Mouse (Mus musculus): Measurements from ENCODE around the gene Slc34a3. TPM values are rescaled to one million over a fixed set of nuclear protein-coding genes. Genes with fewer than 3 reads are reported as not detected.

The Slc34a3 gene
- total RNA-seq, 2 experiments from 2014 or later: not detected

Other genes starting within 250 kb of the Slc34a3 start
- gene Nsmf, start 180.0 kb downstream of the Slc34a3 start, total RNA-seq (2021): 10 to 100 TPM in 1 of 2 experiments, 1 to 10 TPM in 1; 7.9 to 10.7 TPM
- gene Entpd8, start 154.1 kb downstream of the Slc34a3 start, total RNA-seq (2021): under 1 TPM in 1 of 2 experiments, not detected in 1; 0.23 TPM
- not detected for gene Noxa1, start 139.2 kb downstream of the Slc34a3 start, total RNA-seq (2021)
- gene Nrarp, start 53.6 kb downstream of the Slc34a3 start, total RNA-seq (2021): 1 to 10 TPM; 5.9 to 6.7 TPM
- 1 to 10 TPM in 1 of 2 experiments, under 1 TPM in 1; 0.54 to 1.2 TPM for gene Tor4a, start 37.5 kb downstream of the Slc34a3 start, total RNA-seq (2021)
- 10 to 100 TPM; 18.2 to 19.5 TPM for gene Nelfb, start 22.9 kb downstream of the Slc34a3 start, total RNA-seq (2021)
- not detected for gene Stpg3, start 19.7 kb downstream of the Slc34a3 start, total RNA-seq (2021)
- gene Fam166a, start 15.6 kb downstream of the Slc34a3 start, total RNA-seq (2021): not detected
- gene Tubb4b, start 9.7 kb downstream of the Slc34a3 start, total RNA-seq (2021): 100 to 1,000 TPM; 189 to 229 TPM
- gene Rnf224, start 2.4 kb upstream of the Slc34a3 start, total RNA-seq (2021): not detected
- under 1 TPM; 0.84 to 0.91 TPM for gene Rnf208, start 7.9 kb upstream of the Slc34a3 start, total RNA-seq (2021)
- not detected for gene Cysrt1, start 8.1 kb upstream of the Slc34a3 start, total RNA-seq (2021)
- gene AL732309.1, start 12.5 kb upstream of the Slc34a3 start, total RNA-seq (2021): 1 to 10 TPM in 1 of 2 experiments, under 1 TPM in 1; 0.39 to 1.1 TPM
- gene Tmem203, start 21.1 kb upstream of the Slc34a3 start, total RNA-seq (2021): 10 to 100 TPM; 10.4 to 12.0 TPM
- 1 to 10 TPM; 3.8 to 4.5 TPM for gene Tprn, start 28.3 kb upstream of the Slc34a3 start, total RNA-seq (2021)
- 10 to 100 TPM; 25.8 to 25.9 TPM for gene Ssna1, start 38.1 kb upstream of the Slc34a3 start, total RNA-seq (2021)
- gene Anapc2, start 38.1 kb upstream of the Slc34a3 start, total RNA-seq (2021): 10 to 100 TPM; 27.0 to 27.8 TPM
- gene Tmem210, start 53.8 kb upstream of the Slc34a3 start, total RNA-seq (2021): not detected
- not detected for gene Lrrc26, start 55.6 kb upstream of the Slc34a3 start, total RNA-seq (2021)
- not detected for gene Grin1, start 84.8 kb upstream of the Slc34a3 start, total RNA-seq (2021)
- gene Man1b1, start 98.0 kb upstream of the Slc34a3 start, total RNA-seq (2021): 10 to 100 TPM; 11.9 to 15.0 TPM
- gene Dpp7, start 122.0 kb upstream of the Slc34a3 start, total RNA-seq (2021): 10 to 100 TPM in 1 of 2 experiments, 1 to 10 TPM in 1; 8.7 to 11.9 TPM
- 1 to 10 TPM; 2.2 to 3.4 TPM for gene Uap1l1, start 131.3 kb upstream of the Slc34a3 start, total RNA-seq (2021)
- gene Sapcd2, start 138.0 kb upstream of the Slc34a3 start, total RNA-seq (2021): under 1 TPM; 0.10 to 0.26 TPM
- gene Entpd2, start 161.5 kb upstream of the Slc34a3 start, total RNA-seq (2021): 1 to 10 TPM; 7.2 to 9.5 TPM
- 10 to 100 TPM; 14.2 to 17.6 TPM for gene Npdc1, start 165.0 kb upstream of the Slc34a3 start, total RNA-seq (2021)
- gene Fut7, start 188.9 kb upstream of the Slc34a3 start, total RNA-seq (2021): not detected
- 10 to 100 TPM; 12.3 to 16.5 TPM for gene Abca2, start 194.3 kb upstream of the Slc34a3 start, total RNA-seq (2021)
- under 1 TPM; 0.35 to 0.46 TPM for gene Clic3, start 222.5 kb upstream of the Slc34a3 start, total RNA-seq (2021)
- 10 to 100 TPM; 13.4 to 13.6 TPM for gene Paxx, start 226.7 kb upstream of the Slc34a3 start, total RNA-seq (2021)
- under 1 TPM in 1 of 2 experiments, not detected in 1; 0.39 TPM for gene Ptgds, start 235.7 kb upstream of the Slc34a3 start, total RNA-seq (2021)

Measured in gastrocnemius, postnatal 36 days (tissue).